Mouse (Mus musculus) cerebellum, adult 11 months (tissue): ENCODE measurements at regions not wholly inside any gene's neighbourhood (a gene's known extent, or its start where the extent isn't known, plus 50 kb on each side); places are given as distances from the start of the nearest gene placed in this dataset.

ENCODE experiments used
- DNase-seq: peaks from one replicate; pipeline ENCODE4 v3.0.0; 2022

DNA sequence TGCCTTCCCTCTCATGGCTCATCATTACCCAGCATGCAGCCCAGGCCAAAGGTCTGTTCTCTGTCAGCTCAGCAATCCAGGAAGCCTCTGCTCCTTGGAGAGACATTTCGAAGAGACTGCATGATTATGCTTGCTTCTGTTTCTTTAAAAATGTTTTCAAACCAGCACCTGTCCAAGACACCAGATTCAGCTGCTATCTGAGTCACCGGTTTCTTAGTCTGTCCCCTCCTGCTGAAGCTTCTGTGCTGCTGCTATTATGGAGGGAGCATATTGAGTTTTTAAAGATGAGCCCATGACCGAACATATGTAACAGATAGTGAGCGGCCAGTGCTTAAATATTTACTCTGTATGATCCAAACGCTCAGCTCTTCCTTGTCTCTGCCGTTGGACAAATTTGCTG lies 506.2 kb downstream of the Med13l start:
- DNase-seq = no peak

DNA sequence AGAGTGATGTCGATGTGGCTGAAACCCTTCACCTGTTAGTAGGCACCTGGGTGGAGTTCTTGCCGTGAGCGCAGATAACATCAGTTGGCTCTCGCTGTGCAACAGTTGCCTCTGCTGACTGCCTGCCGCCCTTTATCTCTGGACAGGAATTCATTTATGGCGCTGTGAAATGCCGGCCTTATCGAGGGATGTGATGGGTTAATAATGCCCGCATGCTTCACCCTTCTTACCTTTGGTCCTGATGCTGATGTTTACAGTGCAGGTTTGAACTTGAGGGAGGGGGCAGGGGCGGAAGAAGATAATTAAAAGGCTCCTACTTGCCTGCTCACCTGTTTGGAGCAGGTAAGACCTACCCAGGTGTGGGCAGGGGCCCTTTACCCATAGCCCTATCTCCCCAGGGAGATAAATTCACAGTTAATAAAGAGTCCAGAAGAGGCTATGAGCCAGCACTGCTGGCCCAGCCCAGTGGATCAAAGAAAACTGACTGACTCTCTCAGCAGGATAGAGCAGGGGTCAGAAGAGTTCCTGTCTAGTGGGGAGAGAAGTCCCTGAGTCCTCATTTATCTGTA lies 509.4 kb downstream of the Med13l start:
- DNase-seq = no peak

DNA sequence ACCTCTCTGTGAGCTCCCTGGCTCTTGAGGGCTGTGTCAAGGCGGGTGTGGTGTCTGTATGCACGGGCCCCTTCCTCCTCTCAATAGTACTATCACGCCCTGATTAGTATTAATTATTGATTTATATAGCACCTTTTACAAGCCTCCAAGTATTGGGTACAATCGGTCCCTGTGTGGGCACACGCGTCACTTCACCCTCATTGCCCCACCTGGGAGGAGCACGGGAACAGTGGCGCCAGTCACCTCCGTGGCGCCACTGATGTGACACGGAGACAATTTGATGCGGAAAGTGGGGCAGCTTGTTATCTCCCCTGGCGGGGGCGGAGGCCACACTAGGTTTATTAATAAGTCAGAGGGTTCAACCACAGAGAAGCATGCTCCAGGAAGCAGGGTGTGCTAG lies 512.2 kb downstream of the Med13l start:
- DNase-seq = no peak

DNA sequence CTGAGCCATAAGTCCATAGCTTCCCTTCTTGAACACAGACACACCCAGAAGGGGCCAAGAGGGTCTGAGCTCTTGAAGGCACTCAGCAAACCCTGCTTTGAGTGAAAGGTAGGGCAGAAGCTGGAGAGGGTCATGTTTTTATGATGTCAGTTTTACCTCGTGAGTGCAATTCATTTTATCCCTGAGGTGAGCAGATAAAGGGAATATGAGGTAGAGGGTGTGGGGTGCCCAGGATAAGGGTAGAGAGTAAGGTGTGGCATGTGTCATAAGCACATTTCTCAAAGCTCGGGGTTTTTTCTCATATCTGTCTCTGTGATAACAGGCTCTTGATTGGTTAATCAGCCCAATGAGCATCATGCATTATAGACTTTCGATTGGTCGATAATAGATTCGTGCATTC lies 520.3 kb downstream of the Med13l start:
- no peak for DNase-seq

DNA sequence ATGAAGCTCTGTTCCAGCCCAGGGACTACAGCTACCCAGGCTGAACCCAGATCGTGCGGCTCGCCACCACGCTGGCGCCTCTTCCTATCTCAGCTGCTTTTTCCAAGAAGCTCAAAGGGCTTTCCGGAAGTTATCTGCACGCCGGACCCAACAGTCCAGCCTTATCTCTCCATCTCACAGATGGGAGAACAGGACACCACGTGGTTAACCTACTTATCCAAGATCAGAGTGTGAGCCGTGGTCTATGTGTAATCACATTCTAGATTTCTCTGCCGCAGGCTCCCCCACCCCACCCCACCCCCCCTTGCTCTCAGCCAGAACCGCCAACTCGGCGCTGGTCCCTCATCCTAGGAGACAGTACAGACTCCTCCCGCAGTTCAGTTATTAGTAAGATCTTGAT lies 522.4 kb downstream of the Med13l start:
- DNase-seq = no peak

DNA sequence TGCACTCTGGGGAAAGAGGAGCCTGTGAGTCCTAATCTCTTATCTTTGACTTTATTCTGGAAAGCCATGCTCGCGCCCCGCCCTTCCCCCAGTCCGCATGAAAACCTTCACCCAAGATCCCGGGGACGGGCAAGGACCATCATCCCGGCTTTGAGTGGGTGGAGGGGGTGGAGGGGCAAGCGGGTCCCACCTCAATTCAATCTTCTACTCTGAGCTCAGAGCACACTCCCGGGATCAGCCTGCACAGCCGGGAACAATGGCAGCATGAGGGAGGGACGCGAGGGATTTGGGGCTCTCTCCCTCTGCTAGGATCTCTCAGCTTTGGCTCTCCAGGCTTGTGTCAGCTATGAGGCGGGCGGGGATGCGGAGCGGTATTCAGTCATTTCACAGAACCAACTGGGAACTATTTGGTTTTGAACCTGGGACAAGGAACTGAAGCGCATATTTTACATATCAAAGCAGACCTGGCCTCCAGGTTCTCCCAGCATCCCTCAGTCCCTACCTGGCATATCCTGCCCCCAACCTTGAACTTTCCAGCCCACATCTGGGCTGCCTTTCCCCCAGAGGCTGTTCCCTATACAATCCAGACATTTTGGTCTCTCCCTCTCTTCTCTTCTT lies 537.2 kb downstream of the Med13l start:
- DNase-seq = no peak

DNA sequence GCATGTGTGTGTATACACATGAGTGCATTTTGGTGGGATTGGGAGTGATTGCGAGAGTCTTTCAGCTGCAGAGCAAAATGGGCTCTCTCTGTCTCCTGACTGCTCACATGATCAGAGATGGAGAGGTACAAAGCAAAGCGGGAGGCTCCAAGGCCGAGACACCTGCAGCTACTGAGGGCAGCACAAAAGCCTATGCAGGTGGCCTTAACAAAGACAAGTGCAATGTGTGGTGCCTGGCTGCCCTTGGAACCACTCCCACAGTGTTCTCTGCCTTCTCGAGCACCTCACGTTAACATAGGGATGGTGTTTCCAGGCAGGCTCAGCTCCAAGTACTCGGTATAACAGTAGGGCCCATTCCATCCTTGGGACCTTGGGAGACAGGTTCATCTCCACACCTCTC lies 539.3 kb downstream of the Med13l start:
- no peak for DNase-seq

DNA sequence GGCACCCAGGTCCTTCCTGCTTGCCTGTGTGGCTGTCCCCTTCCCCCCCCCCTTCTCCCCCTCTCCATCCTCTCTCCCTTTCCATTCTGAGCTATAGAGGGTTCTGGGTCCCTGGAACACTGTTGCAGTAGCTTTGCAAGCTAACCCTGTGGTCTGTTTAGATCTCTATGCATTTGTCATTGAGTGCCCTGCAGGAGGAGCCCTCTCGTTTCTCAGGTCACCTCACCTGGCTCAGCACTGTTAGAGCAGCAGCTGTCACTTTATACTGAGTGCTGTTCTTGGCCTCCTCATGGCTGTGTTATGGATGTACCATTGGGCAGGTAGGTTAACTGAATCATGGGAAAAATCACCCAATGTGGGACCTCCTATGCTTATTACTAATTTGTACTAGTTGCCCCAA lies 543.0 kb downstream of the Med13l start:
- no peak for DNase-seq

DNA sequence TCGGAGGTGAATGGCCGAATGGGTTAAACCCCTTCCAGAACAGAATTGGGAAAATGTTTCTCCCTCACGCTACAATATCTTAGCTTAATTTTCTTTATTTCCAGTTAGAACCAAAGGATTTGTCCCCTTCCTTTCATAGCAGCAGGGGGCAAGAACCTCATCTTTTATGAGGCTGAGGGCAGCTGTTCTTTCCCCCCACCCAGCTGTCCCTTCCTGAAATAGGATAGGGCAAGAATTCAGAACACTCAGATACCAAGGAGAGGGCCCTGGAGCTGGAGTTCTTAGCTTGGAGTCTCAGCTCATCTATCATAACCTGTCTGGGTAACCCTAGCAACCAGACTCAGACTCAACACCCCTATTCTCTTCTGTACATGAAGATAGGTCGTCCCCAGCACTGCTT lies 547.4 kb downstream of the Med13l start:
- no peak for DNase-seq

DNA sequence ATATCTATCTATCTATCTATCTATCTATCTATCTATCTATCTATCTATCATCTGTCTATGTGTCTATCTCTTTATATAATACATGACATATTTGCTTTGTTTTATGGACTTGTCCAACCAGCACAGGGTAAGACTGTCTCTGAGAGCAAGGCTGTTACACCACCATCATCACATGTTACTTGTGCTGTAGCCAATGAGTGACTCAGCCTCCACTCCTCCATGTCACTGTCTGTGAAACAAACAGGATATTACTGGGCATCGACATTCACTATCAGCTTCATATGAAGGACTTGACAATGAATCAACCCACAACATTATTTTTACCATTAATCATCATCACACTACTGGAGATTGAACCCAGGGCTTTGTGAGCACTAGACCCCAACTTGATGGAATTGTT lies 549.0 kb downstream of the Med13l start:
- DNase-seq = no peak

DNA sequence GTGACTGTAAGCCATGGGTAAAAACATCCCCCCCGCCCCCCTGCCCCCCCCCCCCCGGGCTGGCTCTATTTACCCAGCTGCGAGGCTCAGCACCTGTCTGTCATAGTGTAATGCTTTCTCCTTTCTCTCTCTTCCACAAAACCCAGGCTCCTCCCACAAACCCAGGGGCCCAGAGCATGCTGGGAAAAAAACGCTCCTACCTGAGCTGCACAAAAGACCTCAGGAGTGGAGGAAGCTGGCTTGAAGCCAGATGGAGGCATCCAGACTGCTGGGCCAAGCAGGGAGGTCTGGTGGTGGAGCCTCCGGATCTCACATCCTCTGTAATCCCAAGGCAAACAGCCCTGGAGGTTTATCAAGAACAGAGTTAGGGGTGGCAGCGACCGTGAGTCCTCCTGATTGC lies 553.6 kb downstream of the Med13l start:
- DNase-seq = no peak

DNA sequence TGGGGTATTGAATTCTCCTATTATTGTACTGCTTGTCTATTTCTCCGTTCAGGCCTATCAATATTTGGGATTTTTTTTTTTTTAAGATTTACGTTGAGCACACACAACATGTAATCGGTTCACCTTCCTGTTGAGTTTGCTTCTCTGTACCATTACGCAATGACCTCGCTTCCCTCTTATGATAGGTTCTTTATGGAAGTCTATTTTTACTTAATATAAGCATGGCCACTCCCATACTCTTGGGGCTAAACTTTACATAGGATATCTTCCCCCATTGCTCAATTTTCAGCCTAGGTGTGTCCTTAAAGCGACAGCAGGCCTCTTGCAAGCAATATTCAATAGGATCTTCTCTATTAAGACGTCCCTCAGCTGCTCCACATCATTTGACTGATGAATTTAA lies 544.7 kb upstream of the Tbx3 start:
- no peak for DNase-seq

DNA sequence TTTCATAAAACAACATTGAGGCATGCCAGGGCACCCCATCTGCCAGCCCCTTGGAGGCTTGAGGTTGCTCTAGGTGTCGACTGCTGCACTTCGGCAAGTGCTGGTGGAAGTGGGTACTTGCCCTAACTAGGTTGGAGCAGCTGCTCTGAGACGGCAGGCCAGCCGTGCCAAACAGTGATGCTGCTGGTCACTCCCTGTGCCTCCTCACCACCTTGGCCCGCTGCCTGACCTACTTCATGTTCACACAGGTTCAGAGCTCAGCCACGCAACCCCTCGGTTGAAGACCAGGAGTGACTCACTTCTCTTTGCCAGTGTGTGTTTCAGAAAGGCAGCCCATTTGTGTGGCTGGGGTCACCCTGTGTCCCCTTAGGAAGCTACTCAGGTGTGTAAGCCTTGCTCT lies 540.3 kb upstream of the Tbx3 start:
- DNase-seq = no peak

DNA sequence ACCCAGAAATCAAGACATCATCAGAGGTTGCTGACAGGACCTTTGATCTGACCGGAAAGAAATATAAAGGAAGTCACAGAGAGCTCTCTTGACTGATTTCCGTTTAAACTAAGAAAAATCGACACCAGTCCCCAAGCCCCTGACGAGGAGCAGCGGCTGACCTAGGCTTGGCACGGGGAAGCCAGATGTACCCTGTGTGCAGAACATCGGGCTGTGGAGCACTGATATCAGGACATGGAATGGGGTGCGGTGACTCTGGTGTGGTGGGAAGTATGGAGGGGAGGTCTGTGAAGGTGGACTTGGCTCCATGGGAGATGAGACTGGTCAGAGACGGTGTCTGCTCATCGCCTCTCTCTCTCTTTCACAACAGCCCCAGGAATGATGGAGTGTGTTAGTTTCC lies 539.0 kb upstream of the Tbx3 start:
- DNase-seq = no peak

DNA sequence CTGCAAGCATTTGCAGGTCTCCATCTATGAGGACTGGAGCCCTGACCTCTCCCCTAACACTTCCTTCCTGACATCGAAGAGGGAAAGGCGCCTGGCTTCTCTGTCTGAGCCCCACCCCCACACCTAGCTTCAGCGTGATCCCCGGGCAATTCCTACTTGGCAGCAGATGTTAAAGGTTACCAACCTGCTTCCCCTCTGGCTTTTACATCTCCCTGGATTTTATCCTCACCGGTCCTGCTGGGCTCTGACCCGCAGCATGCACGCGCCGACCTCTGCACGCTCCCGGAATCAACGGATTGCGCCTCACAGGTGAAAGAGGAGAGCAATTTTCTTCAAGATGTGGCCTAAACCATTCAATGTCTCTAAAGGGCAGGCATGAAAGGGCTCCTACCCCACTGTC lies 537.1 kb upstream of the Tbx3 start:
- DNase-seq = no peak

DNA sequence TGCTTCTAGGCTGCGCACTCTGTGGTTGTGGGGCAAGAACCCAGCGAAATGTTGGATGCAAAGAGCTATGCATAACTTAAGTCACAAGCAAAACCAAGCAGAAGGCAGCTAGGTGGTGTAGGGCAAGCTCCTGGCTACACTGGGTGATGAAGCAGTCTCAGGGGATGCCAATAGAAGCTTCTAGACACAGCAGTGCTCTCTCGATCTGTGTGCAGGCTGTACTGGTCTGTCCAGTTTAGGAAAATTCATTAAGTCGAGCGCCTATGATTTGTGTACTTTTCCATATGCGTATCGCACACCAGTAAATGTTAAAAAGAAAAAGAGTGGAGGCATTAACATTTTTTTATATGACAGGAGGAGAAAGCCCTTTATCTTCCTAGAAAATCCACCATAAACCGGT lies 533.6 kb upstream of the Tbx3 start:
- no peak for DNase-seq

DNA sequence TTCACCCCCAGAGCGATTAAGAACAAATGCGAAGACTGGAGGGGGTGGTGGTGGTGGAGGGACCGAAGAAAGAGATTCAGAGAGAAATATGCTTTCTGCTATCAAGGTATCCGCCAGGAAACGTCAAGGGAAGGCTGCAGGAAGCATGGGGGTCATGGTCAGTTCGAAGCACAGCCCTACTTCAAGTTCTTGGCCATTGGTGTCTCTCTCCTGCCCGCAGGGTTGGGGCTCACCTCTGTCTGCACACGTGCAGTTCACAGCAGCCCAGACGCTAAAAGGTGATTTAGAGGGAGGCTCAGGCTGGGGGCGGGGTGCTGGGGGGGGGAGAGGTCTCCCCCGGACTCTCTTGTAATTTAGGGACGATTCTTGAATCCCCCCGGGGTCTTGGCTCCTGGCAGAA lies 533.1 kb upstream of the Tbx3 start:
- no peak for DNase-seq

DNA sequence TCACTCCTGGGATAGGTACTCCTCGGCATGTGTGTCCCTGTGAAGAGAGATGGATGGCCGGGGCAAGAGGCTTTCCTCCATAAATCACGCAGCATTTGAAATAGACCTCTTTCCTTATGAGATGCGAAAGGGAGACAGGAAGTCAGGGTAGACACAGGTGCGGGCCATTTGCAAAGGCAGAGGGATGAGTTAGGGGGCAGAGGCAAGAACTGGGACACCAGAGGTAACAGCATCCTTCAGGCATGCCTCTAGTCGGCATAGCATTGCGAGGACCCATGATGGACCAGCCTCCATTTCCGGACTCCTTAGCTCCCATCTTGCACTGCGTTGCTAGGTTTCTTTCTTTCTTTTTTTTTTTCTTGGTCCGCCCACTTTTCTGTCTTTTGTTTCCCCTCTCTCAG lies 532.6 kb upstream of the Tbx3 start:
- DNase-seq = no peak

DNA sequence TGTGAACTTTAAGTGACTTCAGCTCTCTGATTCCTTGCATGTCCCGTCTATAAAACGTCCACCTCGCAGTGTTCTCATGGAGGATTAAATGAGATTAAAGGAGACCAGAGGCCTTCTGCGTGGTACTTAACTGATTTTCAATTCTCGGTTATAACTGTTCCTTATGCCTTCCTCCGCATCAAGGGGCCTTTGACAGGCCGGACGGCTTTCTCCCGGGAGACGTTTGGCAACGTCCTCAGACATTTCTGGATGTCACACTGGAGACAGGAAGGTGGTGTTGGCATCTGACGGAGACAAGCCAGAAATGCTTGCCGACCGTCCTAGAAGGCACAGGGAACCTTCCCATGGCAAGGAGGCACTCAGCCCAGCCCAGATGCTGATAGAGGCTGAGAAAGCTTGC lies 532.2 kb upstream of the Tbx3 start:
- DNase-seq = no peak

DNA sequence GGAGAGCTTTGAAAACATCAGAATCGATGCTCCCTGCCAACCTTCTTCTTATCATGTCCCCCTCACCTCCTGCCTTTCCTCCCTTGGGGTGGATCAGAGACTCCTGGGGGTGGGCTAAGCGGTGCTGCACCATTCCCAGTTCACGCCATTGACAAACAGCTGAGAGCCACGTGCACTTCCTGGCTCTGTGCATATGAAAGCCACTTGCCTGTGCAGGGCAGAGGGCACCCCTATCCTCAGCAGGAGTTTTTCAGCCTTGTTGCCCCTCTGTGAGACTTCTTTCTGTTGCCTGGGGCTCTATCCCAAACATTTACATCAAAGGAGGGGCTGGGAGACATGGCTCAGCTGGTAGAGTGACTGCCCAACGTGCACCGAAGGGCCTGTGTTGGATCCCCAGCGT lies 531.1 kb upstream of the Tbx3 start:
- no peak for DNase-seq

DNA sequence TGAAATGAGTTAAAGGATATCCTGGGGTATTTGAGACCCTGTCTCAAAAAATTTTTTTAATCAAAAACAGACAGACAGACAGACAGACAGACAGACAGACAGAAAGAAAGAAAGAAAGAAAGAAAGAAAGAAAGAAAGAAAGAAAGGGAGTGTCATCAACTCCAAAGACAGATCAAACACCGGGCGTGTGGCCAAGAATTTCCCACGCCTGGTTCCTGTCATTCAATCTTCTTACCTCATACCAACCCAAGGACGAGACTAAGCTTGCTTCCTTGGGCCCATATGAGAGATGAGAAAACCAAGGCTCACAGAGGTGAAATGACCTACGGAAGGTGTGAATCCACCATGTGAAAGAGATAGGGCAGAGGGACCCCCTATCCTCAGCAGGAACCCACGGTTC lies 530.7 kb upstream of the Tbx3 start:
- no peak for DNase-seq

DNA sequence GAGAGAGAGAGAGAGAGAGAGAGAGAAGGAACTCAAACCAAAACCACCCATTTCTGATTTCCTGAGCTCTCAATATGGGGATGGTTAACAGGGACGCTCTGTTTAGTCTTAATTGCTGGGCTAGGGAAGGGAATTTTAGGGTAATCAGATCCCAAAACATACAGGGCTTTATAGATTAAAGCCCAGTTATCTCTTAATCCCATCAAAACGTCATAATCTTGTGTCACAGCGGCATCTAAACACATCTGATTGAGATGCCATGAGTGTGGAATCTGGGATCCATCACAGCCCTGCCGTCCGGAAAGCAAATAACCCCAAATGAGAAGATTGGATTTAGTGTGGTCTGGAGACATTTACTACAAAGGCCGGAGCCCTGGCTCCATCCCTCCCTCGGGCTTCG lies 527.1 kb upstream of the Tbx3 start:
- DNase-seq = no peak

DNA sequence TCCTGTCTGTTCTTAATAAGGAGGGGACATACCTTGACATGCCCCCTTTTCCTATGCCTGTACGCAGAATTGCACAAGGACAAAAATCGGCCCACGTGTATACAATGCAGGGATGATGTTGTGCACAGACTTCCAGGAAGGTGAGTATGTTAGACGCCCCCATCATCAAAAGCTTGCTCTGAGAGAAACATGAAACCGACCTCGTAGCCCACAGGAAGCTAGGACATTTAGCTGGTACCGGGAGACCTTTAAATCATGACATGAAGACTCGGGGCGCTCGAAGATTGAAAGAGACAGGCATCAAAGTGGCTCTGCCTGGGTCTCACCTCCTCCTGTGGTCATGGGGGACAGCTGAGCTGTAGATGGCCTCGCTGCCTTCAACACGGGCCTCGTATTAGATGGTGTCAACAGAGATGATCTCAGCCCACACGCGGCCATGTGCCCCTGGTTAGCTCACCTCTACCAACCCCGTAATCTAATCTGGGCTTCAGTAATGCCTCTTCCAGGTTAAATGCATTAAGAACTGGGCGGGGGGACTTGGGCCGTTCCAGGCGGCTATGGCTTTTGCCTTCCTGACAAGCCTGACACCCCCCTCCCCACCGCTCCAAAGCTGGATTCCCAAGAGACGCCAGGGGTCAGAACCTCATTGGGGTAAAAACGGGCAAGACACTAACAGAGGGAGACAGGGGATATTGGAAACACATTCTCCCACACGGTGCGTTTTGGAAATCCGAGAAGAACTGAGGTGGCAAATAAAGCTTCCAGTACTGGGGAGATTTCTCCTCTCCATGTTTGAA lies 520.9 kb upstream of the Tbx3 start:
- no peak for DNase-seq

DNA sequence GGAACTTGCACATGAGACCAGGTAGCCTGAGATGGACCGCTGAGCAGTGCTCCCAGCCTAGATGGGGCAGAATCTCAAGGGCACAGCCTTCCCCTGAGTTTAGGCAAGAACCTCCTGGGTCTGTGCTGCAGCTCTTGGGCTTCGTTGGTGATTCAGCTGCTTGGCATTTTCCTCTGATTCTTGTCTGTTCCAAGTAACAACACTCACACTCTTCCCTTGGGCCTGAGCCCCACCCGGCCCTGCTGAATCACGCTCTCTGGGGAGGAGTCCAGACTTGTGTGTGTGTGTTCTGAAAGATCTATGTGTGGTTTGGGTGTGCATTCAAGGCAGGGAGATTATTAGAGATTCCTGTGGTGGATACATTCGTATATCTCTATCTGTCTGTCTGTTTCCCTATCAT lies 517.4 kb upstream of the Tbx3 start:
- no peak for DNase-seq

DNA sequence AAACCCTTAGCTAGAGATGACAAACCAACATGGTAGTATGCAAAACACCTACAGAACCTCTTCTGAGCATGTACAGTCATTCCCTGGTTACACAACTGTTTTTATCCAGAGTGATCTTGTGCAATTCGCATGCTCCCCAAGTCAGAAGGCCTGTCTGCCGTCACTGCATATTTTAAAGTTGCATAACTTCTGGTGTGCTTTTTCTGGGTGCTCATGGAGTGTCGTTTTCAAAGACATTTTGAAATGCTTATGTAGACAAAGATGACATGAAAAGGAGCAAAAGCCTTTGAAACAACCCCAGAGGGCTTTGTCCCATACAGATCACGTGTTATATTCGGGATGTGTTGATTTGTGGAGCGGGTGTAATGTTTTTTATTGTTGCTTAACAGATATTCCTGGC lies 513.8 kb upstream of the Tbx3 start:
- DNase-seq = no peak
